ENCODE assay signal across 13 mouse cellular contexts in genomic region chr19:40402155-40402963, GRCm38 (mm10).
DNase-seq lines count a peak whose midpoint lies in the region; ATAC-seq and TF ChIP-seq lines count a peak whose summit lies in the region.
"Had no signal": no experiment of that assay in that cellular context is flagged by ENCODE, and none has a peak within 500 bp of the region (broad histone marks: within the 10 kb centered on the region; RNA-seq: fewer than 3 reads in every experiment).

No protein-coding gene starts in this region.

- H3K9ac ChIP-seq in CH12.LX (ENCODE audit: insufficient read depth, low read depth), result peak overlapping the region; percentile 13; the same call in 1 of the 2 replicates
- no peak overlapping the region for H3K9ac ChIP-seq in forebrain, embryonic 11.5 days (ENCODE audit: low read length)
- H3K9ac ChIP-seq: hindbrain, embryonic 13.5 days had no signal

- H3K27me3 ChIP-seq in CH12.LX (replicated peaks), result no peaks in the 10 kb centered on the region
- H3K27me3 ChIP-seq in forebrain, embryonic 11.5 days (ENCODE audit: control insufficient read depth, insufficient read depth, low read length), result no peaks in the 10 kb centered on the region
- H3K27me3 ChIP-seq: hindbrain, embryonic 13.5 days had no signal

- H3K79me2 ChIP-seq in CH12.LX (replicated peaks; ENCODE audit: control insufficient read depth, extremely low read depth, insufficient read depth, poor library complexity, severe bottlenecking), result no peaks in the 10 kb centered on the region

- no peaks in the 10 kb centered on the region for H3K9me3 ChIP-seq in CH12.LX (replicated peaks; ENCODE audit: low read length)
- H3K9me3 ChIP-seq in forebrain, embryonic 11.5 days (ENCODE audit: control insufficient read depth, low read length), result no peaks in the 10 kb centered on the region
- H3K9me3 ChIP-seq: hindbrain, embryonic 13.5 days had no signal

- no peak for ATAC-seq in forebrain, embryonic 11.5 days (replicated peaks; ENCODE audit: low FRiP score)
- ATAC-seq: forebrain, embryonic 14.5 days had no signal

- H3K4me3 ChIP-seq in gastrocnemius, adult 2 months, result no peak overlapping the region
- H3K4me3 ChIP-seq in CH12.LX (replicated peaks in 1 of 3; ENCODE audit: low read depth in 2 of 3, low read length in 2 of 3, poor library complexity in 1 of 3), result peak overlapping the region; percentile 13 to 28 (median 24)
- H3K4me3 ChIP-seq in forebrain, embryonic 11.5 days (ENCODE audit: low read depth, low read length), result no peak overlapping the region
- H3K4me3 ChIP-seq: hindbrain, embryonic 13.5 days had no signal

- DNase-seq in gastrocnemius, adult 2 months, result no peak
- no peak for DNase-seq in gastrocnemius, adult 8-10 months (ENCODE audit: low spot score in 2 of 2)
- DNase-seq in CH12.LX (ENCODE audit: extremely low read depth), result peak; percentile 79
- peak; percentile 68 for DNase-seq in kidney, adult 9 months
- peak; percentile 64 for DNase-seq in lung, postnatal 36 days
- no peak for DNase-seq in thymus, postnatal 10 days (ENCODE audit: low spot score in 2 of 2)
- no peak for DNase-seq in left cerebral cortex, postnatal 36 days (ENCODE audit: low spot score in 2 of 2)
- DNase-seq in forebrain, embryonic 11.5 days (ENCODE audit: low spot score), result no peak
- DNase-seq: cerebellum, postnatal 14 days; midbrain, embryonic 14.5 days; thymus, postnatal 4 days had no signal

- TF ChIP-seq RAD21 in CH12.LX (IDR thresholded peaks at IDR 0.05; ENCODE audit: low read depth, low read length), result no peak

- TF ChIP-seq CTCF in gastrocnemius, adult 2 months (IDR thresholded peaks at IDR 0.05), result no peak
- TF ChIP-seq CTCF in CH12.LX (conservative IDR thresholded peaks at IDR 0.05 in 1 of 2, IDR thresholded peaks at IDR 0.05 in 1 of 2; ENCODE audit: low read depth in 2 of 2, low read length in 2 of 2), result no peak

- H3K27ac ChIP-seq in gastrocnemius, adult 2 months, result peak overlapping the region; percentile 68
- H3K27ac ChIP-seq in CH12.LX (ENCODE audit: insufficient read depth, low read depth), result peak overlapping the region; percentile 59
- H3K27ac ChIP-seq in forebrain, embryonic 11.5 days (ENCODE audit: low read depth, low read length), result no peak overlapping the region
- H3K27ac ChIP-seq: hindbrain, embryonic 13.5 days had no signal

- H3K4me2 ChIP-seq in CH12.LX (ENCODE audit: insufficient read depth, low read depth, poor library complexity, severe bottlenecking), result peak overlapping the region; percentile 68
- no peak overlapping the region for H3K4me2 ChIP-seq in forebrain, embryonic 11.5 days (ENCODE audit: low read depth, low read length, severe bottlenecking)
- H3K4me2 ChIP-seq: hindbrain, embryonic 13.5 days had no signal

- WGBS in forebrain, embryonic 11.5 days, result 91% methylated on average over 15 of the region's 15 CpGs

- dilution Hi-C loops in CH12.LX (cut with MboI; ENCODE audit: extremely low pct_ligation_motif_present, extremely low pct_unique_long_range_greater_than_20kb, low sequenced_read_pairs), result no loop called here

- TF ChIP-seq POLR2A in CH12.LX (IDR thresholded peaks at IDR 0.05; ENCODE audit: low read depth, low read length), result peak; percentile 72

- intact Hi-C loops in gastrocnemius, adult 2 months (cut with DNase I), result no loop called here
- intact Hi-C loops in left cerebral cortex, postnatal 36 days (cut with DNase I), result no loop called here

- in situ Hi-C loops in CH12.LX (cut with MboI; ENCODE audit: low pct_ligation_motif_present, low pct_unique_long_range_greater_than_20kb, low sequenced_read_pairs), result no loop called here

- TF ChIP-seq EP300 in CH12.LX (IDR thresholded peaks at IDR 0.05; ENCODE audit: low read length), result peak; percentile 77

- H3K4me1 ChIP-seq in CH12.LX (ENCODE audit: control insufficient read depth in 1 of 2, insufficient read depth in 2 of 2), result peaks cover 16 to 29% of the 10 kb centered on the region in 2 experiments
- no peaks in the 10 kb centered on the region for H3K4me1 ChIP-seq in forebrain, embryonic 11.5 days (replicated peaks; ENCODE audit: control insufficient read depth, insufficient read depth, low read length)

- H3K36me3 ChIP-seq in CH12.LX (replicated peaks in 1 of 2; ENCODE audit: control insufficient read depth in 1 of 2, insufficient read depth in 1 of 2, low read length in 1 of 2), result peaks cover 0 to 10% of the 10 kb centered on the region in 2 experiments
- H3K36me3 ChIP-seq in forebrain, embryonic 11.5 days (ENCODE audit: control insufficient read depth, insufficient read depth, low read length), result no peaks in the 10 kb centered on the region

TF ChIP-seq in CH12.LX, 34 proteins besides CTCF, POLR2A, EP300 and RAD21:
- TF ChIP-seq MXI1 (IDR thresholded peaks at IDR 0.05; ENCODE audit: low read depth, low read length) (peak; percentile 84), ETS1 (conservative IDR thresholded peaks at IDR 0.05; ENCODE audit: low read depth, low read length) (peak; percentile 80), KAT2A (IDR thresholded peaks at IDR 0.05; ENCODE audit: insufficient replicate concordance, low read length) (no peak), SIN3A (IDR thresholded peaks at IDR 0.05; ENCODE audit: low read length) (peak; percentile 51; the same call in 1 of the 2 replicates), ELF1 (IDR thresholded peaks at IDR 0.05; ENCODE audit: low read depth, low read length) (peak; percentile 75), NELFE (IDR thresholded peaks at IDR 0.05; ENCODE audit: low read depth, low read length) (peak; percentile 76), MEF2A (IDR thresholded peaks at IDR 0.05; ENCODE audit: borderline replicate concordance, low read depth, low read length) (no peak), TBP (conservative IDR thresholded peaks at IDR 0.05; ENCODE audit: low read depth, low read length) (peak; percentile 69), JUN (IDR thresholded peaks at IDR 0.05; ENCODE audit: insufficient read depth, low read depth, low read length) (peak; percentile 76), ZMIZ1 (IDR thresholded peaks at IDR 0.05; ENCODE audit: low read depth, low read length) (no peak), MYC (IDR thresholded peaks at IDR 0.05; ENCODE audit: low read depth, low read length) (peak; percentile 95), CHD2 (IDR thresholded peaks at IDR 0.05; ENCODE audit: low read length) (peak; percentile 52; the same call in 1 of the 2 replicates), MAX (IDR thresholded peaks at IDR 0.05; ENCODE audit: low read length) (peak; percentile 93), BHLHE40 (IDR thresholded peaks at IDR 0.05; ENCODE audit: low read depth, low read length) (peak; percentile 62), POLR2AphosphoS2 (IDR thresholded peaks at IDR 0.05; ENCODE audit: low read depth, low read length) (no peak), TCF12 (IDR thresholded peaks at IDR 0.05; ENCODE audit: low read depth, low read length) (peak; percentile 57), JUND (conservative IDR thresholded peaks at IDR 0.05; ENCODE audit: low read depth, low read length) (peak; percentile 87), IRF4 (IDR thresholded peaks at IDR 0.05; ENCODE audit: low read depth, low read length) (peak; percentile 60; the same call in 1 of the 2 replicates)

Comparison
In these comparisons a context has a peak if more than half of its experiments do, and no peak if none do; other contexts are left out.
1. DNase-seq: peak in CH12.LX (single experiment), kidney, adult 9 months (single experiment) and lung, postnatal 36 days (single experiment); none in gastrocnemius, adult 2 months (single experiment), gastrocnemius, adult 8-10 months (0 of 2), thymus, postnatal 10 days (0 of 2), left cerebral cortex, postnatal 36 days (0 of 2) and forebrain, embryonic 11.5 days (single experiment).
2. H3K4me3 ChIP-seq: peak in CH12.LX (3 of 3); none in gastrocnemius, adult 2 months (single experiment) and forebrain, embryonic 11.5 days (single experiment).